Mouse (Mus musculus) liver, postnatal 0 days (tissue): Measurements from ENCODE around the gene Atp2b2. TPM values are rescaled to one million over a fixed set of nuclear protein-coding genes. Genes with fewer than 3 reads are reported as not detected.

Experiments used
- ATAC-seq: fragments of 200-750 bp; cut with Nextera tagmentation; 2 replicates; pipeline ENCODE4 v1.8.0; 2017; ENCODE audit warnings: mild to moderate bottlenecking, moderate library complexity
- DNase-seq: peaks from one replicate; pipeline ENCODE4 v3.0.0-alpha.2; 2016
- H3K27ac ChIP-seq: fragments of 300-500 bp; sonication (generic); 2 replicates; pipeline ENCODE4 v1.5.1; 2014; ENCODE audit warnings: antibody characterized with exemption, moderate library complexity, mild to moderate bottlenecking, low read depth
- H3K27me3 ChIP-seq: fragments of 300-500 bp; sonication (generic); 2 replicates; pipeline ENCODE4 v1.6.1; 2014; ENCODE audit warnings: low read length, control low read depth, mixed read lengths; ENCODE audit not compliant: insufficient read depth
- H3K36me3 ChIP-seq: fragments of 300-500 bp; sonication (generic); replicated peaks from 2 replicates; pipeline ENCODE4 v1.6.1; 2014; ENCODE audit warnings: mild to moderate bottlenecking, control low read depth, low read length, moderate library complexity, mixed read lengths; ENCODE audit not compliant: insufficient read depth
- H3K4me1 ChIP-seq: fragments of 300-500 bp; sonication (generic); 2 replicates; pipeline ENCODE4 v1.6.1; 2014; ENCODE audit warnings: antibody characterized with exemption, mild to moderate bottlenecking, control low read depth; ENCODE audit not compliant: insufficient read depth
- H3K4me2 ChIP-seq: fragments of 300-500 bp; sonication (generic); 2 replicates; pipeline ENCODE4 v1.6.1; 2014; ENCODE audit warnings: low read depth, mild to moderate bottlenecking, low read length, moderate library complexity, mixed read lengths
- H3K4me3 ChIP-seq: fragments of 300-500 bp; sonication (generic); 2 replicates; pipeline ENCODE4 v1.5.1; 2014; ENCODE audit warnings: low read depth, low read length
- H3K9ac ChIP-seq: fragments of 300-500 bp; sonication (generic); replicated peaks from 2 replicates; pipeline ENCODE4 v1.6.1; 2014; ENCODE audit warnings: mild to moderate bottlenecking, moderate library complexity
- H3K9me3 ChIP-seq: fragments of 300-500 bp; sonication (generic); 2 replicates; pipeline ENCODE4 v1.6.1; 2016; ENCODE audit warnings: mild to moderate bottlenecking, control low read depth, low read length, mixed read lengths
- CTCF ChIP-seq: sonication (generic); IDR thresholded peaks from 2 replicates; pipeline ENCODE4 v1.5.1; 2016; ENCODE audit warnings: antibody characterized with exemption, low read depth
- EP300 ChIP-seq: IDR thresholded peaks from 2 replicates; pipeline ENCODE4 v1.6.1; 2016; ENCODE audit warnings: antibody characterized with exemption, low read depth, mild to moderate bottlenecking
- WGBS: fragments of 180-500 bp; shearing (Covaris S2); extraction: QIAGEN DNeasy Blood & Tissue Kit; methylation state at CpG from one replicate; pipeline ENCODE4 v1.1.7; 2014; ENCODE audit not compliant: insufficient replicate concordance; 5-methylcytosine and 5-hydroxymethylcytosine counted together
- polyA plus RNA-seq: library from polyadenylated mRNA; unstranded; fragments of >200 nt; fragmentation: Nextera tagmentation; extraction: Ambion mirVana; gene quantifications from 2 replicates; pipeline ENCODE4 v1.2.1, GENCODE M21; 2015

Gene Atp2b2
- polyA plus RNA-seq, 1 experiment from 2014 or later, result 0.41 TPM

GRCm38 (mm10) chr6:114003796-114004195, 38.6 kb downstream of the Atp2b2 start:
- Histone ChIP-seq H3K4me2 (no peak overlapping the region), H3K9me3 (no peaks in the 10 kb centered on the region), H3K9ac (no peak overlapping the region), H3K27me3 (0 out of 2 replicates have a peak, but pooled peaks cover 10% of the 10 kb centered on the region), H3K4me1 (no peaks in the 10 kb centered on the region), H3K4me3 (no peak overlapping the region), H3K27ac (no peak overlapping the region), H3K36me3 (no peaks in the 10 kb centered on the region)
- WGBS, result 57% methylated on average over 3 of the region's 3 CpGs
- DNase-seq, result no peak
- ATAC-seq, result no peak
- TF ChIP-seq EP300 (no peak), CTCF (no peak)

GRCm38 (mm10) chr6:114000928-114001327, 41.5 kb downstream of the Atp2b2 start:
- TF ChIP-seq EP300, result no peak
- no peak for TF ChIP-seq CTCF
- Histone ChIP-seq H3K27ac (no peak overlapping the region), H3K9me3 (no peaks in the 10 kb centered on the region), H3K36me3 (no peaks in the 10 kb centered on the region), H3K27me3 (0 out of 2 replicates have a peak, but pooled peaks cover 6% of the 10 kb centered on the region), H3K4me2 (no peak overlapping the region), H3K4me3 (no peak overlapping the region), H3K9ac (no peak overlapping the region), H3K4me1 (no peaks in the 10 kb centered on the region)
- ATAC-seq (no peak), DNase-seq (no peak)
- WGBS, result 63% methylated on average over 6 of the region's 6 CpGs

GRCm38 (mm10) chr6:114000304-114000703, 42.1 kb downstream of the Atp2b2 start:
- TF ChIP-seq EP300 (no peak), CTCF (no peak)
- Histone ChIP-seq H3K36me3 (no peaks in the 10 kb centered on the region), H3K27ac (no peak overlapping the region), H3K4me3 (no peak overlapping the region), H3K27me3 (0 out of 2 replicates have a peak, but pooled peaks cover 6% of the 10 kb centered on the region), H3K4me2 (no peak overlapping the region), H3K9me3 (no peaks in the 10 kb centered on the region), H3K4me1 (no peaks in the 10 kb centered on the region), H3K9ac (no peak overlapping the region)
- WGBS, result 44% methylated on average over 7 of the region's 7 CpGs
- no peak for DNase-seq
- ATAC-seq, result no peak

GRCm38 (mm10) chr6:113998413-113998812, 44.0 kb downstream of the Atp2b2 start:
- no peak overlapping the region for H3K4me2 ChIP-seq
- no peak for ATAC-seq
- no peak for TF ChIP-seq EP300
- TF ChIP-seq CTCF, result no peak
- no peaks in the 10 kb centered on the region for H3K9me3 ChIP-seq
- DNase-seq, result no peak
- no peak overlapping the region for H3K27ac ChIP-seq
- H3K36me3 ChIP-seq, result no peaks in the 10 kb centered on the region
- no peak overlapping the region for H3K9ac ChIP-seq
- H3K4me3 ChIP-seq, result no peak overlapping the region
- no peaks in the 10 kb centered on the region for H3K4me1 ChIP-seq
- H3K27me3 ChIP-seq, result 0 out of 2 replicates have a peak, but pooled peaks cover 4% of the 10 kb centered on the region
- WGBS, result 62% methylated on average over 2 of the region's 2 CpGs

- Histone ChIP-seq H3K4me1 (no peaks in the 10 kb centered on the region), H3K9me3 (no peaks in the 10 kb centered on the region), H3K27ac (no peak overlapping the region), H3K27me3 (no peaks in the 10 kb centered on the region), H3K4me2 (no peak overlapping the region), H3K9ac (no peak overlapping the region), H3K4me3 (no peak overlapping the region), H3K36me3 (no peaks in the 10 kb centered on the region)
- 84% methylated on average over 5 of the region's 5 CpGs for WGBS
- DNase-seq (no peak), ATAC-seq (no peak)
- TF ChIP-seq CTCF (no peak), EP300 (no peak)
These were observed 48.2 kb downstream of the Atp2b2 start for GRCm38 (mm10) chr6:113994176-113994575.

GRCm38 (mm10) chr6:113992101-113992500, 50.3 kb downstream of the Atp2b2 start:
- Histone ChIP-seq H3K4me3 (no peak overlapping the region), H3K4me1 (no peaks in the 10 kb centered on the region), H3K36me3 (no peaks in the 10 kb centered on the region), H3K27ac (no peak overlapping the region), H3K9ac (no peak overlapping the region), H3K27me3 (no peaks in the 10 kb centered on the region), H3K4me2 (no peak overlapping the region), H3K9me3 (no peaks in the 10 kb centered on the region)
- ATAC-seq (no peak), DNase-seq (no peak)
- 66% methylated on average over 2 of the region's 2 CpGs for WGBS
- no peak for TF ChIP-seq CTCF
- TF ChIP-seq EP300, result no peak

GRCm38 (mm10) chr6:113991482-113991881, 50.9 kb downstream of the Atp2b2 start:
- H3K4me1 ChIP-seq, result no peaks in the 10 kb centered on the region
- no peak for DNase-seq
- no peak for TF ChIP-seq EP300
- no peak for TF ChIP-seq CTCF

More at GRCm38 (mm10) chr6:113991482-113991881, 50.9 kb downstream of the Atp2b2 start:
- peaks cover 3% of the 10 kb centered on the region; the same call in 1 of the 2 replicates for H3K27me3 ChIP-seq
- WGBS, result 60% methylated on average over 11 of the region's 11 CpGs
- H3K27ac ChIP-seq, result no peak overlapping the region
- H3K4me2 ChIP-seq, result no peak overlapping the region
- no peaks in the 10 kb centered on the region for H3K36me3 ChIP-seq
- ATAC-seq, result no peak
- H3K9me3 ChIP-seq, result no peaks in the 10 kb centered on the region
- H3K9ac ChIP-seq, result no peak overlapping the region
- no peak overlapping the region for H3K4me3 ChIP-seq
